Mouse (Mus musculus) bone marrow, adult 2 months (tissue): Measurements from ENCODE around the gene Medag.

ENCODE experiments used
- CTCF ChIP-seq: fragments of 200-500 bp; IDR thresholded peaks from 2 replicates; pipeline ENCODE4 v1.5.1; 2011; ENCODE audit warnings: low read length, control low read depth; ENCODE audit not compliant: control insufficient read depth, insufficient read depth
- POLR2A ChIP-seq: fragments of 200-500 bp; IDR thresholded peaks from 2 replicates; pipeline ENCODE4 v1.6.1; 2011; ENCODE audit warnings: low read depth, mild to moderate bottlenecking, control low read depth, low read length, borderline replicate concordance; ENCODE audit not compliant: control insufficient read depth

DNA sequence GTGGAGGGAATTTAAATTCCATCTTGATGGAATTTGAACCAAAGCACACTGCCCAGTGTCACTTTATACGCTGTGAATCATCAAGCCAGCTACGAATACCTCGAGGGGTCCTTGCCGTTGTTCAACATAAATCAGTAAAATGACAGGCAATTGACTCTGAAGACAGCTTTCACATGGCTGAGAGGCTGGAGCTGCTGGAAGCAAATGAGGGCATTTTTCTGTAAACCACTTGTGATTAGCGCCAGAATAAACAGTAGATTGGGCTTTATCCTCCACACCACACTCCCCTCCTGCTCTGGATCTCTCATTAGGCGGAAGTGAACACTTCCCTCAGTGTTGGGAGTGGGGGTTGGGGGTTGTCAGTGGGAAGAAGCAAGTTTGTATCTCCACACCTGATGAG is 34.3 kb upstream of the Medag start:
- TF ChIP-seq POLR2A (no peak), CTCF (no peak)
